Mouse (Mus musculus) ovary, postnatal 10 days (tissue): ENCODE data around the gene Foxg1.

Source experiments
- DNase-seq: peaks from one replicate; pipeline ENCODE4 v3.0.0; 2022; ENCODE audit warnings: low spot score

The Foxg1 gene

GRCm38 (mm10) chr12:49382565-49383520 is at the start of gene Foxg1:
Gene Foxg1 (plus strand): TSS chr12:49382660.
- DNase-seq = no peak

GRCm38 (mm10) chr12:49349697-49350096 is 32.8 kb upstream of the Foxg1 start:
- DNase-seq = no peak

GRCm38 (mm10) chr12:49368931-49369330 is 13.5 kb upstream of the Foxg1 start:
- no peak for DNase-seq

GRCm38 (mm10) chr12:49372170-49372569 is 10.3 kb upstream of the Foxg1 start:
- DNase-seq = no peak

- no peak for DNase-seq
Measured at GRCm38 (mm10) chr12:49373176-49373575, 9.3 kb upstream of the Foxg1 start.

GRCm38 (mm10) chr12:49373821-49374605 is 8.4 kb upstream of the Foxg1 start:
- DNase-seq = no peak

- DNase-seq = no peak
Measured at GRCm38 (mm10) chr12:49374606-49374995, 7.9 kb upstream of the Foxg1 start.

- DNase-seq = no peak
Measured at GRCm38 (mm10) chr12:49375427-49376317, 6.8 kb upstream of the Foxg1 start.

- DNase-seq = no peak
Measured at GRCm38 (mm10) chr12:49376318-49376992, 6.0 kb upstream of the Foxg1 start.

- DNase-seq = no peak
Measured at GRCm38 (mm10) chr12:49377281-49377970, 5.0 kb upstream of the Foxg1 start.

GRCm38 (mm10) chr12:49378920-49379319 is 3.5 kb upstream of the Foxg1 start:
- DNase-seq = no peak

- DNase-seq = no peak
Measured at GRCm38 (mm10) chr12:49379446-49379845, 3.0 kb upstream of the Foxg1 start.

- no peak for DNase-seq
Measured at GRCm38 (mm10) chr12:49380442-49380841, 2.0 kb upstream of the Foxg1 start.

- DNase-seq = no peak
Measured at GRCm38 (mm10) chr12:49381031-49381525, 1.4 kb upstream of the Foxg1 start.

- DNase-seq = no peak
Measured at GRCm38 (mm10) chr12:49381721-49382365, 617 bp upstream of the Foxg1 start.

- no peak for DNase-seq
Measured at GRCm38 (mm10) chr12:49383521-49384133, 1.2 kb downstream of the Foxg1 start.

- DNase-seq = no peak
Measured at GRCm38 (mm10) chr12:49384295-49384875, 1.9 kb downstream of the Foxg1 start.

GRCm38 (mm10) chr12:49384876-49385630 is 2.6 kb downstream of the Foxg1 start, which contains the start of gene Gm43517:
Gene Gm43517 (plus strand): TSS chr12:49385174.
- DNase-seq = no peak
